Mouse (Mus musculus): ENCODE results near the gene Acsl1.

- TF ChIP-seq CTCF (IDR thresholded peaks at IDR 0.05; ENCODE audit: insufficient read depth, low read length) (no peak), POLR2A (IDR thresholded peaks at IDR 0.05; ENCODE audit: borderline replicate concordance, extremely low read depth, low read depth, low read length) (no peak)
Observed at GRCm38 (mm10) chr8:46432581-46432980, 38.3 kb upstream of the Acsl1 start.

Data from lung, adult 2 months (tissue).